Mouse (Mus musculus) testis, adult 2 months (tissue): ENCODE results near the gene Gata1. TPM values are rescaled to one million over a fixed set of nuclear protein-coding genes. Genes with fewer than 3 reads are reported as not detected.
A peak's percentile ranks its signal among the peaks of the same experiment; 100 is the strongest.

Source experiments
- H3K27ac ChIP-seq: fragments of 200-500 bp; 2 replicates; pipeline ENCODE4 v1.5.1; 2012; ENCODE audit warnings: low read depth, low read length; ENCODE audit not compliant: control insufficient read depth, insufficient read depth
- H3K27me3 ChIP-seq: fragments of 200-500 bp; 2 replicates; pipeline ENCODE4 v1.6.1; 2012; ENCODE audit warnings: mild to moderate bottlenecking, low read length, moderate library complexity; ENCODE audit not compliant: control insufficient read depth, insufficient read depth
- H3K36me3 ChIP-seq: fragments of 200-500 bp; 2 replicates; pipeline ENCODE4 v1.6.1; 2012; ENCODE audit warnings: mild to moderate bottlenecking, low read length; ENCODE audit not compliant: control insufficient read depth, insufficient read depth
- H3K4me1 ChIP-seq: fragments of 200-500 bp; 2 replicates; pipeline ENCODE4 v1.6.1; 2012; ENCODE audit warnings: low read length; ENCODE audit not compliant: control insufficient read depth, insufficient read depth
- H3K4me3 ChIP-seq: fragments of 200-500 bp; 2 replicates; pipeline ENCODE4 v1.5.1; 2012; ENCODE audit warnings: low read depth, mild to moderate bottlenecking, low read length, moderate library complexity, mixed read lengths; ENCODE audit not compliant: control insufficient read depth
- CTCF ChIP-seq: fragments of 200-500 bp; IDR thresholded peaks from 2 replicates; pipeline ENCODE4 v1.5.1; 2012; ENCODE audit warnings: low read depth, mild to moderate bottlenecking, inconsistent platforms, low read length, moderate library complexity; ENCODE audit not compliant: control insufficient read depth, insufficient read depth, insufficient replicate concordance
- POLR2A ChIP-seq: fragments of 200-500 bp; IDR thresholded peaks from 2 replicates; pipeline ENCODE4 v1.6.1; 2012; ENCODE audit warnings: low read depth, mild to moderate bottlenecking, inconsistent platforms, low read length, moderate library complexity; ENCODE audit not compliant: control insufficient read depth
- polyA plus RNA-seq: library from polyadenylated mRNA; depleted of rRNA; stranded (reverse); fragments of >200 nt; gene quantifications from 2 replicates; pipeline ENCODE4 v1.2.3, GENCODE M21; 2012

The Gata1 gene
- polyA plus RNA-seq, 1 experiment = 22.1 TPM

GRCm38 (mm10) chrX:7966161-7966560, 11.7 kb downstream of the Gata1 start:
- H3K27ac ChIP-seq = no peak overlapping the region
- no peak overlapping the region for H3K4me3 ChIP-seq
- H3K4me1 ChIP-seq = no peaks in the 10 kb centered on the region
- TF ChIP-seq POLR2A (no peak), CTCF (no peak)
- no peaks in the 10 kb centered on the region for H3K36me3 ChIP-seq
- H3K27me3 ChIP-seq = no peaks in the 10 kb centered on the region

- no peak for TF ChIP-seq CTCF
- TF ChIP-seq POLR2A = no peak
Measured at GRCm38 (mm10) chrX:7963829-7964626, 13.8 kb downstream of the Gata1 start.

GRCm38 (mm10) chrX:7958868-7959267, 19.0 kb downstream of the Gata1 start:
- Histone ChIP-seq H3K27me3 (no peaks in the 10 kb centered on the region), H3K4me3 (no peak overlapping the region), H3K36me3 (no peaks in the 10 kb centered on the region), H3K27ac (no peak overlapping the region), H3K4me1 (no peaks in the 10 kb centered on the region)
- TF ChIP-seq POLR2A (no peak), CTCF (no peak)

More at GRCm38 (mm10) chrX:7963829-7964626, 13.8 kb downstream of the Gata1 start:
- Histone ChIP-seq H3K4me3 (no peak overlapping the region), H3K36me3 (no peaks in the 10 kb centered on the region), H3K4me1 (no peaks in the 10 kb centered on the region), H3K27me3 (no peaks in the 10 kb centered on the region), H3K27ac (no peak overlapping the region)

GRCm38 (mm10) chrX:7950091-7950490, 27.8 kb downstream of the Gata1 start:
- no peaks in the 10 kb centered on the region for H3K36me3 ChIP-seq
- peaks cover 9% of the 10 kb centered on the region for H3K4me1 ChIP-seq
- no peak overlapping the region for H3K4me3 ChIP-seq
- no peak for TF ChIP-seq CTCF
- no peak for TF ChIP-seq POLR2A
- no peak overlapping the region for H3K27ac ChIP-seq
- no peaks in the 10 kb centered on the region for H3K27me3 ChIP-seq

GRCm38 (mm10) chrX:7947900-7948492, 29.9 kb downstream of the Gata1 start:
- Histone ChIP-seq H3K27ac (peak overlapping the region; percentile 65), H3K4me3 (peak overlapping the region; percentile 85), H3K27me3 (no peaks in the 10 kb centered on the region), H3K4me1 (peaks cover 9% of the 10 kb centered on the region), H3K36me3 (no peaks in the 10 kb centered on the region)
- TF ChIP-seq CTCF (no peak), POLR2A (no peak; the same call in 1 of the 2 replicates)

GRCm38 (mm10) chrX:7947108-7947899, 30.6 kb downstream of the Gata1 start, which contains the start of gene Hdac6:
Hdac6 (minus strand) TSS chrX:7947889.
- TF ChIP-seq CTCF (no peak), POLR2A (peak; percentile 53; the same call in 1 of the 2 replicates)

GRCm38 (mm10) chrX:7945618-7946017, 32.3 kb downstream of the Gata1 start:
- H3K36me3 ChIP-seq = no peaks in the 10 kb centered on the region
- H3K27ac ChIP-seq = no peak overlapping the region

More at GRCm38 (mm10) chrX:7947108-7947899, 30.6 kb downstream of the Gata1 start, which contains the start of gene Hdac6:
- no peaks in the 10 kb centered on the region for H3K36me3 ChIP-seq
- peak within 1 kb of the TSS; percentile 85 for H3K4me3 ChIP-seq
- peaks cover 9% of the 10 kb centered on the region for H3K4me1 ChIP-seq
- H3K27me3 ChIP-seq = no peaks in the 10 kb centered on the region
- peak within 1 kb of the TSS; percentile 69 for H3K27ac ChIP-seq

More at GRCm38 (mm10) chrX:7945618-7946017, 32.3 kb downstream of the Gata1 start:
- Histone ChIP-seq H3K4me3 (no peak overlapping the region), H3K4me1 (peaks cover 9% of the 10 kb centered on the region), H3K27me3 (no peaks in the 10 kb centered on the region)
- TF ChIP-seq CTCF (no peak), POLR2A (no peak)
